Mouse (Mus musculus) liver, embryonic 13.5 days (tissue): ENCODE measurements around the gene Lsm4. TPM values are rescaled to one million over a fixed set of nuclear protein-coding genes. Genes with fewer than 3 reads are reported as not detected.

Source experiments
- ATAC-seq: fragments of 200-750 bp; cut with Nextera tagmentation; 2 replicates; pipeline ENCODE4 v1.8.0; 2017; ENCODE audit warnings: low read depth, mild to moderate bottlenecking, moderate number of reproducible peaks, moderate library complexity
- DNase-seq: peaks from one replicate; pipeline ENCODE4 v3.0.0; 2022
- H3K27ac ChIP-seq: fragments of 300-500 bp; sonication (generic); 2 replicates; pipeline ENCODE4 v1.5.1; 2015; ENCODE audit warnings: moderate library complexity, mild to moderate bottlenecking, inconsistent platforms
- H3K27me3 ChIP-seq: fragments of 300-500 bp; sonication (generic); 2 replicates; pipeline ENCODE4 v1.6.1; 2015; ENCODE audit warnings: mild to moderate bottlenecking, inconsistent platforms
- H3K36me3 ChIP-seq: fragments of 300-500 bp; sonication (generic); 2 replicates; pipeline ENCODE4 v1.6.1; 2015; ENCODE audit warnings: mild to moderate bottlenecking, inconsistent platforms
- H3K4me1 ChIP-seq: fragments of 300-500 bp; sonication (generic); replicated peaks from 2 replicates; pipeline ENCODE4 v1.6.1; 2015; ENCODE audit warnings: inconsistent platforms
- H3K4me2 ChIP-seq: fragments of 300-500 bp; sonication (generic); 2 replicates; pipeline ENCODE4 v1.6.1; 2015; ENCODE audit warnings: inconsistent platforms, mild to moderate bottlenecking, moderate library complexity
- H3K4me3 ChIP-seq: fragments of 300-500 bp; sonication (generic); replicated peaks from 2 replicates; pipeline ENCODE4 v1.5.1; 2015; ENCODE audit warnings: mild to moderate bottlenecking, inconsistent platforms
- H3K9ac ChIP-seq: fragments of 300-500 bp; sonication (generic); 2 replicates; pipeline ENCODE4 v1.6.1; 2015; ENCODE audit warnings: mild to moderate bottlenecking, inconsistent platforms
- H3K9me3 ChIP-seq: fragments of 300-500 bp; sonication (generic); replicated peaks from 2 replicates; pipeline ENCODE4 v1.6.1; 2016; ENCODE audit warnings: inconsistent platforms
- whole genome bisulfite sequencing: fragments of 180-500 bp; shearing (Covaris S2); methylation state at CpG from one replicate; pipeline ENCODE4 v1.1.7; 2015; ENCODE audit not compliant: insufficient replicate concordance; 5-methylcytosine and 5-hydroxymethylcytosine counted together
- polyA plus RNA-seq: library from polyadenylated mRNA; unstranded; fragments of >200 nt; fragmentation: Nextera tagmentation; extraction: Ambion mirVana; gene quantifications from 2 replicates; pipeline ENCODE4 v1.2.1, GENCODE M21; 2015

Lsm4 gene
- polyA plus RNA-seq, 1 experiment from 2014 or later: 200 TPM

- H3K36me3 ChIP-seq: peaks cover 44% of the 10 kb centered on the region
- DNase-seq (no peak), ATAC-seq (no peak)
- peaks cover 77% of the 10 kb centered on the region for H3K4me1 ChIP-seq
- H3K9ac ChIP-seq: no peak overlapping the region
- no peaks in the 10 kb centered on the region for H3K9me3 ChIP-seq
- no peak overlapping the region for H3K4me2 ChIP-seq
- peaks cover 9% of the 10 kb centered on the region for H3K27me3 ChIP-seq
- H3K27ac ChIP-seq: peak overlapping the region; percentile 32; the same call in 1 of the 2 replicates
- no peak overlapping the region for H3K4me3 ChIP-seq
- WGBS: 67% methylated on average over 3 of the region's 3 CpGs
Measured at GRCm38 (mm10) chr8:70680039-70680438, 7.0 kb downstream of the Lsm4 start.

- H3K9ac ChIP-seq: no peak overlapping the region
- no peak for DNase-seq
- no peak overlapping the region for H3K4me3 ChIP-seq
- H3K4me1 ChIP-seq: peaks cover 63% of the 10 kb centered on the region
- H3K4me2 ChIP-seq: 0 out of 2 replicates have a peak overlapping the region, but pooled peaks have one; percentile 6
- peaks cover 12% of the 10 kb centered on the region for H3K27me3 ChIP-seq
- WGBS: 51% methylated on average over 3 of the region's 3 CpGs
- no peaks in the 10 kb centered on the region for H3K9me3 ChIP-seq
- peak; percentile 41; the same call in 1 of the 2 replicates for ATAC-seq
- H3K36me3 ChIP-seq: peaks cover 39% of the 10 kb centered on the region
- peak overlapping the region; percentile 34; the same call in 1 of the 2 replicates for H3K27ac ChIP-seq
Measured at GRCm38 (mm10) chr8:70681410-70681809, 8.4 kb downstream of the Lsm4 start.

GRCm38 (mm10) chr8:70682193-70682592 is 9.1 kb downstream of the Lsm4 start:
- 0 out of 2 replicates have a peak overlapping the region, but pooled peaks have one; percentile 6 for H3K4me3 ChIP-seq
- WGBS: 11% methylated on average over 19 of the region's 19 CpGs
- H3K27ac ChIP-seq: peak overlapping the region; percentile 13; the same call in 1 of the 2 replicates
- H3K4me2 ChIP-seq: peak overlapping the region; percentile 36
- no peak for ATAC-seq
- H3K9me3 ChIP-seq: no peaks in the 10 kb centered on the region
- peaks cover 55% of the 10 kb centered on the region for H3K4me1 ChIP-seq
- H3K9ac ChIP-seq: peak overlapping the region; percentile 50
- H3K36me3 ChIP-seq: peaks cover 32% of the 10 kb centered on the region
- peaks cover 12% of the 10 kb centered on the region for H3K27me3 ChIP-seq
- no peak for DNase-seq

- Histone ChIP-seq H3K27ac (peak overlapping the region; percentile 13; the same call in 1 of the 2 replicates), H3K27me3 (peaks cover 12% of the 10 kb centered on the region), H3K4me2 (peak overlapping the region; percentile 36; the same call in 1 of the 2 replicates), H3K9me3 (no peaks in the 10 kb centered on the region), H3K9ac (peak overlapping the region; percentile 50), H3K4me1 (peaks cover 50% of the 10 kb centered on the region), H3K36me3 (peaks cover 27% of the 10 kb centered on the region), H3K4me3 (no peak overlapping the region)
- no peak for ATAC-seq
- WGBS: 61% methylated on average over 3 of the region's 3 CpGs
- DNase-seq: no peak
Measured at GRCm38 (mm10) chr8:70682692-70683091, 9.6 kb downstream of the Lsm4 start.

GRCm38 (mm10) chr8:70684291-70684690 is 11.2 kb downstream of the Lsm4 start:
- peaks cover 11% of the 10 kb centered on the region for H3K36me3 ChIP-seq
- no peak overlapping the region for H3K9ac ChIP-seq
- H3K4me2 ChIP-seq: no peak overlapping the region
- DNase-seq: no peak
- H3K27ac ChIP-seq: no peak overlapping the region; the same call in 1 of the 2 replicates
- H3K9me3 ChIP-seq: no peaks in the 10 kb centered on the region
- peaks cover 16% of the 10 kb centered on the region for H3K27me3 ChIP-seq
- peaks cover 34% of the 10 kb centered on the region for H3K4me1 ChIP-seq
- no peak overlapping the region for H3K4me3 ChIP-seq
- ATAC-seq: no peak
- 55% methylated on average over 7 of the region's 7 CpGs for WGBS

- Histone ChIP-seq H3K27ac (no peak overlapping the region), H3K4me1 (peaks cover 16% of the 10 kb centered on the region), H3K4me2 (no peak overlapping the region), H3K9ac (no peak overlapping the region), H3K4me3 (no peak overlapping the region), H3K27me3 (peaks cover 19% of the 10 kb centered on the region), H3K36me3 (no peaks in the 10 kb centered on the region), H3K9me3 (no peaks in the 10 kb centered on the region)
- no peak for ATAC-seq
- DNase-seq: no peak
- 75% methylated on average over 8 of the region's 8 CpGs for WGBS
Measured at GRCm38 (mm10) chr8:70687576-70687975, 14.5 kb downstream of the Lsm4 start.

- DNase-seq (no peak), ATAC-seq (no peak)
- peaks cover 18% of the 10 kb centered on the region for H3K27me3 ChIP-seq
- H3K4me3 ChIP-seq: no peak overlapping the region
- no peak overlapping the region for H3K9ac ChIP-seq
- H3K9me3 ChIP-seq: no peaks in the 10 kb centered on the region
- peaks cover 14% of the 10 kb centered on the region for H3K4me1 ChIP-seq
- H3K27ac ChIP-seq: no peak overlapping the region
- H3K4me2 ChIP-seq: no peak overlapping the region
- no peaks in the 10 kb centered on the region for H3K36me3 ChIP-seq
- 78% methylated on average over 3 of the region's 3 CpGs for WGBS
Measured at GRCm38 (mm10) chr8:70688136-70688535, 15.1 kb downstream of the Lsm4 start.

- peaks cover 29% of the 10 kb centered on the region for H3K4me1 ChIP-seq
- no peak for ATAC-seq
- H3K4me2 ChIP-seq: no peak overlapping the region
- no peak overlapping the region for H3K4me3 ChIP-seq
- H3K9me3 ChIP-seq: no peaks in the 10 kb centered on the region
- DNase-seq: no peak
- H3K9ac ChIP-seq: no peak overlapping the region
- 63% methylated on average over 5 of the region's 5 CpGs for WGBS
- no peak overlapping the region for H3K27ac ChIP-seq
- H3K36me3 ChIP-seq: no peaks in the 10 kb centered on the region
- H3K27me3 ChIP-seq: peaks cover 13% of the 10 kb centered on the region
Measured at GRCm38 (mm10) chr8:70689892-70690390, 16.9 kb downstream of the Lsm4 start.

GRCm38 (mm10) chr8:70691230-70691629 is 18.2 kb downstream of the Lsm4 start:
- Histone ChIP-seq H3K27ac (no peak overlapping the region), H3K4me3 (no peak overlapping the region)

GRCm38 (mm10) chr8:70691727-70692231 is 18.7 kb downstream of the Lsm4 start:
- Histone ChIP-seq H3K27ac (no peak overlapping the region), H3K4me3 (peak overlapping the region; percentile 14), H3K27me3 (peaks cover 8% of the 10 kb centered on the region), H3K9me3 (no peaks in the 10 kb centered on the region), H3K4me2 (peak overlapping the region; percentile 52), H3K36me3 (no peaks in the 10 kb centered on the region), H3K9ac (peak overlapping the region; percentile 30; the same call in 1 of the 2 replicates), H3K4me1 (peaks cover 47% of the 10 kb centered on the region)
- DNase-seq (no peak), ATAC-seq (no peak)
- 8% methylated on average over 19 of the region's 20 CpGs for WGBS

More at GRCm38 (mm10) chr8:70691230-70691629, 18.2 kb downstream of the Lsm4 start:
- Histone ChIP-seq H3K9ac (no peak overlapping the region), H3K4me1 (peaks cover 42% of the 10 kb centered on the region), H3K27me3 (peaks cover 8% of the 10 kb centered on the region), H3K4me2 (0 out of 2 replicates have a peak overlapping the region, but pooled peaks have one; percentile 52), H3K9me3 (no peaks in the 10 kb centered on the region), H3K36me3 (no peaks in the 10 kb centered on the region)
- no peak for ATAC-seq
- DNase-seq: no peak
- 78% methylated on average over 4 of the region's 4 CpGs for WGBS

GRCm38 (mm10) chr8:70693636-70694035 is 20.6 kb downstream of the Lsm4 start:
- 22% methylated on average over 5 of the region's 5 CpGs for WGBS
- peaks cover 61% of the 10 kb centered on the region for H3K4me1 ChIP-seq
- no peak overlapping the region for H3K4me3 ChIP-seq
- ATAC-seq (no peak), DNase-seq (no peak)
- H3K36me3 ChIP-seq: no peaks in the 10 kb centered on the region
- H3K4me2 ChIP-seq: no peak overlapping the region
- peak overlapping the region; percentile 2; the same call in 1 of the 2 replicates for H3K27ac ChIP-seq
- no peaks in the 10 kb centered on the region for H3K9me3 ChIP-seq
- no peak overlapping the region for H3K9ac ChIP-seq
- peaks cover 5% of the 10 kb centered on the region for H3K27me3 ChIP-seq
